Mouse (Mus musculus): ENCODE data around the gene Cpeb2. TPM values are rescaled to one million over a fixed set of nuclear protein-coding genes. Genes with fewer than 3 reads are reported as not detected.

Cpeb2 gene
- polyA plus RNA-seq, 1 experiment from 2014 or later: 1.4 TPM

DNA sequence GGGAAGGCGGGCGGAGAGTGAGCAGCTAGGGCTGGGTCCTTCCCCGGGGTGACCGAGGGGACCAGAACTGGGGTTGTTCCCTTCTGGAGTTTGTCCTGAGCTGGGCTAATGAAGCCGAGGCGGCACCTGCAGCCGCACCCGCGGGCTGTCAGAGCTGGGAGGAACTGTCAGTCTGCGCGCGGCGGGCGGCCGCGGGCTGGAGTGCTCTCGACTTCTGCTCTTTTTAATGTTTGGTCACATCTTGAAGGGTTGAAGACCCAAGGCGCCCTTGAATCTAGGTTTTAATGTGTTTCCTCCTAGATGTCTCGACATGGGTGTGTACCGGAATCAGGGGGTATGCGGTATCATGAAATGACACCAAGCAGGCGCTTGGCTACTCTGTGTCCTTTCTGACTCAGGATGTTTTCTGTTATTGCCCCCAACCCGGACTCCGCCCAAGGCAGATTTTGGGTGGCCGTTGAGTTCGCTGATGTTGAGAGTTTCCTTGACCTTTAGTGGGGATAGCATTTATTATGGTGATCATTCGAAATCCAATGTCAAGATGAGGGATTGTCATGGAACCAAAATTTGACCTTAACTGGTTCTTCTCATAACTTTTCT, 2.3 kb downstream of the Cpeb2 start:
- no peak for ATAC-seq (ENCODE audit: low read depth)
- no peaks in the 10 kb centered on the region; the same call in 1 of the 2 replicates for H3K4me1 ChIP-seq (ENCODE audit: control insufficient read depth, low read depth, low read length)
- peaks cover 42% of the 10 kb centered on the region for H3K27me3 ChIP-seq (ENCODE audit: control insufficient read depth, insufficient read depth, low read depth, low read length)
- H3K27ac ChIP-seq (ENCODE audit: low read length): peak overlapping the region; percentile 94
- WGBS (ENCODE audit: insufficient replicate concordance): 1% methylated on average over 27 of the region's 27 CpGs
- H3K4me3 ChIP-seq (ENCODE audit: low read depth, low read length): peak overlapping the region; percentile 68
- H3K9me3 ChIP-seq (replicated peaks; ENCODE audit: control insufficient read depth, low read length): no peaks in the 10 kb centered on the region
- no peaks in the 10 kb centered on the region for H3K36me3 ChIP-seq (ENCODE audit: control insufficient read depth, insufficient read depth)
- H3K9ac ChIP-seq (ENCODE audit: low read depth, low read length): peak overlapping the region; percentile 78
- peak overlapping the region; percentile 86 for H3K4me2 ChIP-seq (ENCODE audit: low read depth, low read length)

DNA sequence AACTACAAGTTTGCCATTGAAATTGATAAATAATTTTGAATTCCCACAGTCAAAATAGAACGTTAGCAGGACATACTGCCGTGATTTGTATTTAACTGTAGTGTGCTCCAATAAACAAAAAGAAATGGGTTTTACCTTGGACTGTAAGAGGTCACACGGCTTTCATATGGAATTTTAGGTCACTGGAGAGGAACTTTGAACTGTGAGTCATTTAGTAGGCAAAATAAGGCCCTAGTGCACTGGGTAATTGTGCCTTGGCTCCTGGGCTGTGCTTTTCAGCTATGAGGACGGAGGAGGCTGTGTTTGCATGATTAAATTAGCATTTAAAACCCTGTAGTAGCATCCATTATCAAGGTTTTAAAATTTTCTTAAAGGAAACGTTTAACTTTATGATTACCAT, 3.0 kb downstream of the Cpeb2 start:
- Histone ChIP-seq H3K9me3 (replicated peaks; ENCODE audit: control insufficient read depth, low read length) (no peaks in the 10 kb centered on the region), H3K9ac (ENCODE audit: low read depth, low read length) (no peak overlapping the region), H3K4me1 (ENCODE audit: control insufficient read depth, low read depth, low read length) (no peaks in the 10 kb centered on the region; the same call in 1 of the 2 replicates), H3K27ac (ENCODE audit: low read length) (no peak overlapping the region), H3K4me3 (ENCODE audit: low read depth, low read length) (peak overlapping the region; percentile 68; the same call in 1 of the 2 replicates), H3K27me3 (ENCODE audit: control insufficient read depth, insufficient read depth, low read depth, low read length) (peaks cover 42% of the 10 kb centered on the region), H3K36me3 (ENCODE audit: control insufficient read depth, insufficient read depth) (no peaks in the 10 kb centered on the region), H3K4me2 (ENCODE audit: low read depth, low read length) (peak overlapping the region; percentile 86)
- ATAC-seq (ENCODE audit: low read depth): no peak
- 37% methylated on average over 5 of the region's 5 CpGs for WGBS (ENCODE audit: insufficient replicate concordance)

DNA sequence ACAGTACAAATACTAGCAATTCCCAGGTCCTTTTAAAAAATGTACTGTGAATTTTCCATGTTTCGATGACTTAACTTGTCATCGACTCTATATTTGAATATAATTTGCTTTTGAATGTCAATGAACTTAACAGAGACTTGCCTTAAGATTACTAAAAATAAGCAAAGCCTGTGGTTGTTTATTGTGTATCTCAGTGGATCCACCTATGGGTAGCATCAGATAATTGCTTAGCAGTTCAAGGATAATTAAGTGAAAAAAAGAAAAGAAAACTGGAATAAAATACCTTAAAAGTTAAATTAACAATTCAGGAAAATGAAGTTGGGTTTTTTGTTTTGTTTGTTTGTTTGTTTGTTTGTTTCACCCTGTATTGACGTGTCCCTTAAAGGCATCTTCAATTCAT, 3.5 kb downstream of the Cpeb2 start:
- peaks cover 40% of the 10 kb centered on the region for H3K27me3 ChIP-seq (ENCODE audit: control insufficient read depth, insufficient read depth, low read depth, low read length)
- no peak overlapping the region for H3K9ac ChIP-seq (ENCODE audit: low read depth, low read length)
- no peak overlapping the region for H3K4me3 ChIP-seq (ENCODE audit: low read depth, low read length)
- H3K27ac ChIP-seq (ENCODE audit: low read length): no peak overlapping the region
- 65% methylated on average over 3 of the region's 3 CpGs for WGBS (ENCODE audit: insufficient replicate concordance)
- H3K9me3 ChIP-seq (replicated peaks; ENCODE audit: control insufficient read depth, low read length): no peaks in the 10 kb centered on the region
- H3K36me3 ChIP-seq (ENCODE audit: control insufficient read depth, insufficient read depth): no peaks in the 10 kb centered on the region
- no peaks in the 10 kb centered on the region; the same call in 1 of the 2 replicates for H3K4me1 ChIP-seq (ENCODE audit: control insufficient read depth, low read depth, low read length)
- ATAC-seq (ENCODE audit: low read depth): no peak
- no peak overlapping the region for H3K4me2 ChIP-seq (ENCODE audit: low read depth, low read length)

DNA sequence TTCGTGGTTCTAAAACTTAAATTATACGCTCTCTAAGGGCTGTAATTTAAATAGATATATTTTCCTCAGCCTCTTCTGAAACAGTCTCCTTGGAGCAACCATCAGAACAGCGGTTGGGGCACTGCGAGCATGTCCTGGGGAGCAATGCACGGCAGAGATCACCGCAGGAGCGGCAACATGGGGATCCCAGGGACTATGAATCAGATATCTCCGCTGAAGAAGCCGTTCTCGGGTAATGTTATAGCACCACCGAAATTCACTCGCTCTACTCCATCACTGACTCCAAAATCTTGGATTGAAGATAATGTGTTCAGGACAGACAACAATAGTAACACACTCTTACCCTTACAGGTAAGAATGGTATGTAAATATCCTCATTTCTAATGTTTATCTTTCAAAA, 4.3 kb downstream of the Cpeb2 start:
- H3K4me3 ChIP-seq (ENCODE audit: low read depth, low read length): no peak overlapping the region
- peaks cover 38% of the 10 kb centered on the region for H3K27me3 ChIP-seq (ENCODE audit: control insufficient read depth, insufficient read depth, low read depth, low read length)
- no peaks in the 10 kb centered on the region; the same call in 1 of the 2 replicates for H3K4me1 ChIP-seq (ENCODE audit: control insufficient read depth, low read depth, low read length)
- H3K9me3 ChIP-seq (replicated peaks; ENCODE audit: control insufficient read depth, low read length): no peaks in the 10 kb centered on the region
- no peaks in the 10 kb centered on the region for H3K36me3 ChIP-seq (ENCODE audit: control insufficient read depth, insufficient read depth)
- H3K4me2 ChIP-seq (ENCODE audit: low read depth, low read length): no peak overlapping the region
- no peak overlapping the region for H3K9ac ChIP-seq (ENCODE audit: low read depth, low read length)
- no peak overlapping the region for H3K27ac ChIP-seq (ENCODE audit: low read length)
- WGBS (ENCODE audit: insufficient replicate concordance): 74% methylated on average over 12 of the region's 12 CpGs
- ATAC-seq (ENCODE audit: low read depth): no peak

DNA sequence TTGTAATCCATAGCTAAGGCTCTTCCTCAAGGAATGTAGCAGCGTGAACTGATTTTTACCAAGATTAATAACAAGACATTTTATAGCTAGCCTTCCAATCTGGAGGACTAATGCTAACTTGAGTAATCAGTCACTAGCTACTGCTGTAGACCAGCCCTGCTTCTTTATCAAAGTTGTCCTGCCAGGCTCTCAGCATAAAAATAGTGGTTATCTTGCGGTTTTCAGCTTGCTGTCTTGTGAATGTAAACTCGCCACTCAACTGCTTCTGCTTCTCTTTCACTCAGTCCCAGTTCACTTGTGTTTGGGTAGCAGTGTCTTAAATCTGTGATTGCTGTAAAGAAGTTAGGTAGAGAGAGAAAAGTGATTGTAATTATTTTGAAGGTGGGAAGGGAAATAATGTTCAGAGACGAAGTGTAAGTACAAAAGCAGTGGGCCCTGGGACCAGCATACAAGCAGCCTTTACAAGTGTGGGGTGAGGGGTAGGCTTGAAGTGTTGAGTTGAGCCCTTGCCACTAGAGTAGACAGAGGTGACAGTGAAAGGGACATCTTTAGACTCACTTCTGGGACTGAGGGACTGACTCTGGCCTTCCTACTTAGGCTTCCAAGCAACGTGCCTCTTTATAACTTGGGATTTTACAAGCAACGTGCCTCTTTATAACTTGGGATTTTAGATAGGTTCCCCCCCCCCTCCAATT, 6.3 kb downstream of the Cpeb2 start:
- H3K4me1 ChIP-seq (ENCODE audit: control insufficient read depth, low read depth, low read length): no peaks in the 10 kb centered on the region
- no peak overlapping the region for H3K4me2 ChIP-seq (ENCODE audit: low read depth, low read length)
- no peak overlapping the region for H3K4me3 ChIP-seq (ENCODE audit: low read depth, low read length)
- no peaks in the 10 kb centered on the region for H3K9me3 ChIP-seq (replicated peaks; ENCODE audit: control insufficient read depth, low read length)
- no peak overlapping the region for H3K27ac ChIP-seq (ENCODE audit: low read length)
- 42% methylated on average over 6 of the region's 6 CpGs for WGBS (ENCODE audit: insufficient replicate concordance)
- H3K9ac ChIP-seq (ENCODE audit: low read depth, low read length): no peak overlapping the region
- peaks cover 17% of the 10 kb centered on the region for H3K27me3 ChIP-seq (ENCODE audit: control insufficient read depth, insufficient read depth, low read depth, low read length)
- H3K36me3 ChIP-seq (ENCODE audit: control insufficient read depth, insufficient read depth): no peaks in the 10 kb centered on the region
- ATAC-seq (ENCODE audit: low read depth): no peak

DNA sequence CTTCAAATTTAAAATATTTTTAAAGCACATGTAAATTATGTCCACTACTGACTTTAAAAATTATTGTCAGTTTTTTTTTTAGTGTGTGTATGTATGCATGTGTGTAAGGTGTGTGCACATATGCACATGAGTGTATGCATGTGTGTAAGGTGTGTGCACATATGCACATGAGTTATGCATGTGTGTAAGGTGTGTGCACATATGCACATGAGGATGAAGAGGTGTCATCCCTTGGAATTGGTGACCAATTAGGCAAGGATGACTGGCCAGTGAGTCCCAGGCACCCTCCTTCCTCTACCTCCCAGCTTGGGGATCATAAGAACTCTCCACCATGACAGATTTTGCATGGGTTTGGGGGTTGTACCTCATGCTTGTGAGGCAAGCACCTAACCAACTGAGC, 7.8 kb downstream of the Cpeb2 start:
- Histone ChIP-seq H3K4me3 (ENCODE audit: low read depth, low read length) (no peak overlapping the region), H3K27me3 (ENCODE audit: control insufficient read depth, insufficient read depth, low read depth, low read length) (peaks cover 4% of the 10 kb centered on the region), H3K36me3 (ENCODE audit: control insufficient read depth, insufficient read depth) (no peaks in the 10 kb centered on the region), H3K9ac (ENCODE audit: low read depth, low read length) (no peak overlapping the region), H3K4me2 (ENCODE audit: low read depth, low read length) (no peak overlapping the region), H3K27ac (ENCODE audit: low read length) (no peak overlapping the region), H3K4me1 (ENCODE audit: control insufficient read depth, low read depth, low read length) (no peaks in the 10 kb centered on the region), H3K9me3 (replicated peaks; ENCODE audit: control insufficient read depth, low read length) (no peaks in the 10 kb centered on the region)
- ATAC-seq (ENCODE audit: low read depth): no peak

DNA sequence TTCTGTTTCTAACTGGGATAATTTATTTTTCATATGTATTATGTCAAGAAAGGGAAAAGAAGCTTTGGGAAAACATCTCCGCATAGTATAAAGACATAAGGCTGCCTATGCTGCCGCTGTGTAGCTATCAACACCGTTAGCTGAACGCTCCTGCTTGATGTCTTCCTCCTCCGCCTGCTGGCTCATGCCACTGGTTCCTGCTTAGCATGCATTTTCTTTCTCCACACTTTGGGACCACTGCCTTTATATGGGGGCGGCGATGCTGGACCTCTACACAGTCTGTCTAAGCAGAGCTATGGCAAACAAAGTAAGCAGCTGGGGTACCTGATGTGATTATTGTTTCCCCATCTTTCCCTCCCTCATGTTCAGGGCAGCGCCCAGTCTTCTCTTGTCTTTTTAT, 13.3 kb downstream of the Cpeb2 start:
- ATAC-seq (ENCODE audit: low read depth): no peak
- H3K36me3 ChIP-seq (ENCODE audit: control insufficient read depth, insufficient read depth): no peaks in the 10 kb centered on the region
- H3K27me3 ChIP-seq (ENCODE audit: control insufficient read depth, insufficient read depth, low read depth, low read length): no peaks in the 10 kb centered on the region
- H3K4me3 ChIP-seq (ENCODE audit: low read depth, low read length): no peak overlapping the region
- no peak overlapping the region for H3K4me2 ChIP-seq (ENCODE audit: low read depth, low read length)
- H3K9me3 ChIP-seq (replicated peaks; ENCODE audit: control insufficient read depth, low read length): no peaks in the 10 kb centered on the region
- H3K9ac ChIP-seq (ENCODE audit: low read depth, low read length): no peak overlapping the region
- no peaks in the 10 kb centered on the region for H3K4me1 ChIP-seq (ENCODE audit: control insufficient read depth, low read depth, low read length)
- 72% methylated on average over 8 of the region's 8 CpGs for WGBS (ENCODE audit: insufficient replicate concordance)
- no peak overlapping the region for H3K27ac ChIP-seq (ENCODE audit: low read length)

DNA sequence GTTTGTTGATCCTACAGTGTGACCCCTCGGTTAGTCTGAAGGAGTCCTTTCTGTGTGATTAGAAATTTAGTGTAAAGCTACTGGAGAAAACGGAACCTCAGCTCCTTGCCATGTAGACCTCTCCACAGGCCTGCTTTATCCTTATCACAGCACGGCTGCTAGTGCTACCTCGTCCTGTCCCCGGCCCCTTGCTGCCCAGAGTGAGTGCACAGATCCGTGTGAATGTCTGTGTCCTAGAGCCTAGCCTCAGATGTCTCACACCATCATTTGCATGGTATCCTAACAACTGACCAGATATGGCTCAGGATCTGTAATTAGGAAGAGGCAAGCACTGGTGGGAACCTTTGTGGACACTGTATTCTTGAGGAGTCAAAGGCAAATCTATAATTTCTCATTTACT, 14.0 kb downstream of the Cpeb2 start:
- Histone ChIP-seq H3K9ac (ENCODE audit: low read depth, low read length) (no peak overlapping the region), H3K27me3 (ENCODE audit: control insufficient read depth, insufficient read depth, low read depth, low read length) (no peaks in the 10 kb centered on the region), H3K36me3 (ENCODE audit: control insufficient read depth, insufficient read depth) (no peaks in the 10 kb centered on the region), H3K4me1 (ENCODE audit: control insufficient read depth, low read depth, low read length) (no peaks in the 10 kb centered on the region), H3K9me3 (replicated peaks; ENCODE audit: control insufficient read depth, low read length) (no peaks in the 10 kb centered on the region), H3K4me3 (ENCODE audit: low read depth, low read length) (no peak overlapping the region), H3K27ac (ENCODE audit: low read length) (no peak overlapping the region), H3K4me2 (ENCODE audit: low read depth, low read length) (no peak overlapping the region)
- no peak for ATAC-seq (ENCODE audit: low read depth)
- WGBS (ENCODE audit: insufficient replicate concordance): 63% methylated on average over 6 of the region's 6 CpGs

DNA sequence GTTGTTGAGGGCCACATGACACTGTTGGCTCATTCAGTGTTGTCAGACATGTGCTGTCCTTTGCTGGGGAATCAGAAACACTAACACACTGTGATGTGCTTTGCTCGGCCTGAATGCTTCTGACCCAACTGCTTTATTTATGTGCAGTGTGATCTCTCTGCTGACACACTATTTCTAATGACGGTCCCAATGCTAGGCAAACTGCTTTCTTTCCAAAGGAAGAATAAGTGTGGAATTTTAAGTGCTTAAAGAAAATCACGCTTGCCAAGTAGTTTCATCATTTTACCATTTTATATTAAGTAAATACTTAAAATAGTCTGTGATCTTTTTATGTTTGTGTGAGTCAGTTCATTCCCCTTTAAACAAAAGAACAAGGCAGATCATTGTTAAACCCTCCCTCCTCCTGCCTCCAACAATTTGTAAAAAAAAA, 15.0 kb downstream of the Cpeb2 start:
- Histone ChIP-seq H3K4me1 (ENCODE audit: control insufficient read depth, low read depth, low read length) (no peaks in the 10 kb centered on the region), H3K36me3 (ENCODE audit: control insufficient read depth, insufficient read depth) (no peaks in the 10 kb centered on the region), H3K4me2 (ENCODE audit: low read depth, low read length) (no peak overlapping the region), H3K9ac (ENCODE audit: low read depth, low read length) (no peak overlapping the region), H3K4me3 (ENCODE audit: low read depth, low read length) (no peak overlapping the region), H3K27me3 (ENCODE audit: control insufficient read depth, insufficient read depth, low read depth, low read length) (no peaks in the 10 kb centered on the region), H3K27ac (ENCODE audit: low read length) (no peak overlapping the region), H3K9me3 (replicated peaks; ENCODE audit: control insufficient read depth, low read length) (no peaks in the 10 kb centered on the region)
- no peak for ATAC-seq (ENCODE audit: low read depth)
- WGBS (ENCODE audit: insufficient replicate concordance): 57% methylated on average over 3 of the region's 3 CpGs
